Mouse (Mus musculus) gastrocnemius, postnatal 25 days (tissue): ENCODE data around the gene Pds5a. TPM values are rescaled to one million over a fixed set of nuclear protein-coding genes. Genes with fewer than 3 reads are reported as not detected.
"Not testable (repeated sequence)": the region's sequence is repeated elsewhere in the genome, so short reads cannot be mapped to it uniquely, and the experiment has no call there.

ENCODE experiments used
- DNase-seq: peaks from one replicate; pipeline ENCODE4 v3.0.0; 2022
- total RNA-seq, 2 experiments: library from RNA; stranded (reverse); gene quantifications; 1 replicate in 1 of 2; 2 replicates in 1 of 2; pipeline ENCODE4 v1.2.3; 2021

Pds5a gene
- total RNA-seq, 2 experiments from 2014 or later = 37.6 to 41.9 TPM

GRCm38 (mm10) chr5:65696821-65697485 lies 1.1 kb downstream of the Pds5a start:
- DNase-seq = peak; percentile 61

- DNase-seq = not testable (repeated sequence)
Observed at GRCm38 (mm10) chr5:65694076-65694475, 4.0 kb downstream of the Pds5a start.

GRCm38 (mm10) chr5:65693018-65693417 lies 5.1 kb downstream of the Pds5a start:
- no peak for DNase-seq

- no peak for DNase-seq
Observed at GRCm38 (mm10) chr5:65688806-65689205, 9.3 kb downstream of the Pds5a start.

- DNase-seq = peak; percentile 21
Observed at GRCm38 (mm10) chr5:65686806-65687205, 11.3 kb downstream of the Pds5a start.

GRCm38 (mm10) chr5:65678826-65679225 lies 19.2 kb downstream of the Pds5a start:
- peak; percentile 54 for DNase-seq

- DNase-seq = no peak
Observed at GRCm38 (mm10) chr5:65672162-65672561, 25.9 kb downstream of the Pds5a start.

GRCm38 (mm10) chr5:65667644-65668043 lies 30.4 kb downstream of the Pds5a start:
- DNase-seq = no peak

- no peak for DNase-seq
Observed at GRCm38 (mm10) chr5:65665370-65665769, 32.7 kb downstream of the Pds5a start.

GRCm38 (mm10) chr5:65661958-65662357 lies 36.1 kb downstream of the Pds5a start:
- DNase-seq = no peak

- no peak for DNase-seq
Observed at GRCm38 (mm10) chr5:65653786-65654185, 44.3 kb downstream of the Pds5a start.

- DNase-seq = no peak
Observed at GRCm38 (mm10) chr5:65638896-65639295, 59.2 kb downstream of the Pds5a start.

- DNase-seq = no peak
Observed at GRCm38 (mm10) chr5:65624340-65624739, 73.7 kb downstream of the Pds5a start.

GRCm38 (mm10) chr5:65613152-65613924 lies 84.7 kb downstream of the Pds5a start:
- no peak for DNase-seq

- no peak for DNase-seq
Observed at GRCm38 (mm10) chr5:65610541-65610940, 87.5 kb downstream of the Pds5a start.

GRCm38 (mm10) chr5:65609769-65610168 lies 88.3 kb downstream of the Pds5a start:
- DNase-seq = no peak

GRCm38 (mm10) chr5:65606820-65607219 lies 91.3 kb downstream of the Pds5a start:
- no peak for DNase-seq

- DNase-seq = no peak
Observed at GRCm38 (mm10) chr5:65599681-65600080, 98.4 kb downstream of the Pds5a start.

- no peak for DNase-seq
Observed at GRCm38 (mm10) chr5:65592421-65592820, 105.7 kb downstream of the Pds5a start.

- DNase-seq = no peak
Observed at GRCm38 (mm10) chr5:65590199-65590598, 107.9 kb downstream of the Pds5a start.

- no peak for DNase-seq
Observed at GRCm38 (mm10) chr5:65586291-65586690, 111.8 kb downstream of the Pds5a start.

GRCm38 (mm10) chr5:65578545-65578944 lies 119.5 kb downstream of the Pds5a start:
- DNase-seq = no peak

- no peak for DNase-seq
Observed at GRCm38 (mm10) chr5:65575896-65576295, 122.2 kb downstream of the Pds5a start.

GRCm38 (mm10) chr5:65574876-65575275 lies 123.2 kb downstream of the Pds5a start:
- no peak for DNase-seq
